Mouse (Mus musculus): ENCODE data around the gene Fbxl12.

- no peak for TF ChIP-seq GATA1 (IDR thresholded peaks at IDR 0.05; ENCODE audit: low read length)
- no peak for TF ChIP-seq TAL1 (IDR thresholded peaks at IDR 0.05; ENCODE audit: low read length)
Measured at GRCm38 (mm10) chr9:20645121-20645520, 554 bp upstream of the Fbxl12 start.

Measured in erythroblast, embryonic 14.5 days (primary cell).